Mouse (Mus musculus) CD4-positive helper T cell, adult 2 months (primary cell): ENCODE results near the gene Runx2.

ENCODE experiments used
- DNase-seq: peaks from one replicate; pipeline ENCODE4 v3.0.0-alpha.2; 2012; ENCODE audit warnings: low read depth, missing footprints, low spot score

Gene Runx2

DNA sequence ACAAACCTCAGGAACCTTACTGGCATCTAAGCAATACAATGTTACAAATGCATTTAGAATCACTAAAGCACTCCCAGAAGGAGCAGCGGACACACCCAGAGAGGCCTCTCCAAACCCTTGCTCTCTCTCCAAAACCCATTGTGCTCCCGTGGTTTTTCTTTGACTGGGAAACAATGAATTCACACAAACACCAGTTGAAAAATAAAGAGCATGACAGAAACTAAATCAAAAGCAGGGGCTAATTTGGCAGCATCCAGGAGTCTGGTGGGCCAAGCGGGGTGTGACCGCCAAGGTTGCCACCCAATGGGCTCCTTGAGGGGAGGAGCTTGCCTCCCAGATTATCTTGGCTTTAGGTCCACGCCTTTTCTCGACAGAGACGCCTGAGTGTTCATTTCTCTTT lies 341.9 kb downstream of the Runx2 start:
- no peak for DNase-seq

DNA sequence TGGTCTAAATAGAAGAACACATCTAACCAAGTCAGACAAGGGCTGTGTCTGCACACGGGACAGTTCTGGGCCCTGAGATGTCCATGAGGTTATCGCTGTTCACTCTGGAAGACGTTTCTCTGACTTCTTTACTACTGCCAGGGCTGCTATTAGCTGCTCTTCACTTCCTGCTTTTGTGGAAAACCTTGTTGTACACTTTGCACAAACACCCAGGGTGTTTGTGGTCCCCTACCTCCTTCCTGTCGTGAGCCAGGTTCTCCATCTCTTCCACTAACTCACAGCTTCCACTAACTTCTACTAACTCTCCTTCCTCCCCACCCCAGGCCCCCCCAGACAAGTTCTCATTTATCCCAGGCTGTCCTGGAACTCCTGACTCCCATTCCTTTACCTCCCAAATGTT lies 350.9 kb downstream of the Runx2 start:
- peak; percentile 56 for DNase-seq

DNA sequence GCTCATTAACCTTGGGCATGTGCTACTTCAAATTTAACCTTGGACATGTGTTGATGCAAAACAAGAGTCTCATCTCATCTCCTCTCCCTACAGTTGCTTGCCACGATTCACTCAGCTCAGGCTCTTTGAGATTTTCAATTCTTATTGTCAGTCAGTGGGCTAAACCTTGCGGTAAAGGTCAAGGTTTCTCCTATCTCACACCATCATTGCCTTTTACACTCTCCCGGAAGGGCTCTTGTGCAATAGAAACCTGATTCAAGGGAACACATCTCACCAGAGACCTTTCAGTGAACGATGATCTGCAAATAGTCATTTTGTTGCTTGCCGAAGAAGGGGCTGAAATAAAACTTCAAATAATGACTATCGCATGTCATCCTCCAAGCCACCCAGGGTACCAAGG lies 354.4 kb downstream of the Runx2 start:
- peak; percentile 36 for DNase-seq

DNA sequence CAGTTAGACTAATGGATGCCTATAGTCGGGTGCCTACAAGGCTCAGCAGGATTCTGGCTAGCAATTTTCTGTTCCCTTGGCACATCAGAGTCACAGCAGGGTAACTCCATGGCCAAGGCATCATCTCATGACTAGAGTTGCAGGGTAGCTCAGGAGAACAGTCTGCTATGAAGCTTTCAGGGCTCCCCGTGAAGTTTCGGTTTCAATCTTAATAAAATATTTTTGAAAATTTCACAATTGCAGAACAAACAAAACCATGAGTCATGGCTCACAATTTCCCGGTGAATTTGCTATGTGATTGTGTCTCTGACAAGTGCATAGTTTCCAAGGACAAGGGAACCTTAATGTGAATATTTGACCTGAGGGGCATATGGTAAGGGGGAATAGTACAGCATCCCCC lies 355.6 kb downstream of the Runx2 start:
- DNase-seq = peak; percentile 45

DNA sequence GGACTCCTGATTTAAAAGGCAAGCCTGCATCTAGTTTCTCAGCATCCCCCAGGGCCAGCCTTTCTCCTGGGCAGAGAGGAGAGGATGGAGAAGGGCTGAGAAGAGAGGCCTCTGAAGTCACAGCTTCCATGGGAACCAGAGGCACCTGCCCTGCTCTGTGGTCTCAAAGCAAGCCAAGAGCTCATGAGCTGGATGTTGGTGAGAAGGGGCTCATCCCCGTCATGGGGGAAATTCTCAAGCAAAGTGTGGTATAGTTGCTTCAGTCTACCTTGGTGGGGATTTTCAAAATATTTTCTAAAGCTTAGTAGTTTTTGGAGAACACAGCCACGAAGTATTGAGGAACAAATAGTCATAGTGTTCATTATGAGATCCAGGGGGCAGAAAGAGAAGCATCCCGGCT lies 357.9 kb downstream of the Runx2 start:
- peak; percentile 50 for DNase-seq

DNA sequence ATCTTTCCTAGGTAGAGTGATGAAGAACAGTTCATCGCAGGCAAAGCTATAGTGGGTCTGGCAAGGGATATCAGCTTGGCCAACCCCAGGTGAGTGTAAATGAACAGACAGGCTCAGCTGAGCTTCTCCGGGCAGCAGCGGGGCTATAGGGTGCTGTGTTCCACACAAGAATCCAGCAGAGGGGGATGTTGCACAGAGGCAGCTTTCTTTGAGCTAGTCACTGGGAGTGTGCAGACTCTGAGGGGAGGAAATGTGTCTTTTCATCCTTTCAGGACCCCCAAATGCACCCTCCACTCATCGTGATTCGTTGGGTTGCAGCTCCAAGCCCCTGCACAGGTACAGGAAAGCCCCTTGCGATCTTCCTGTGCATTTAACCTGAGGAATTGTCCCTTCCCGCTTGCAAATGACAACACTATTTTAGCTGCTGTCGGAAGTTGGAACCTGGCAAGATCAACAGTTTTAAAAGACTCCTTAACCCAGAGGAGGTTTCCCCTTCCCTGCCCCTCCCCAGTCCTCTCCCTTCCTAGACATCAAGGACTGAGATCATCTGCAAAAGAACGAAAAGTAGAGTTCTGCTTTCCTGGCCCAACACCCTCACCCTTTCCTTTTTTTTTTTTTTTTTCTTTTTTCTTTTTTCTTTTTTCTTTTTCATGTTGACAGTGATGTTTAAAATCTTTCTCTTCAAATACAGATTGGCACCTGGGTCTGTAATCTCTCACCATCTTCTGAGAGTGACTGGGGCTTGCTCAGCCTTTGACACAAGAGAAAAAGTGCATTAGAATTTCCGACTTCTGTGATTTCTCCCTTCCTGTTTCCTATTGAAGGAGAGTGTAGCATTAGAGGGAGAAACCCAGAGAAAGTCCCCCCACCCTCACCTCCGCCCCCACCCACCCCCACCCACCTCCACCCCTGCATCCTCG lies 358.7 kb downstream of the Runx2 start:
- DNase-seq = peak; percentile 77

DNA sequence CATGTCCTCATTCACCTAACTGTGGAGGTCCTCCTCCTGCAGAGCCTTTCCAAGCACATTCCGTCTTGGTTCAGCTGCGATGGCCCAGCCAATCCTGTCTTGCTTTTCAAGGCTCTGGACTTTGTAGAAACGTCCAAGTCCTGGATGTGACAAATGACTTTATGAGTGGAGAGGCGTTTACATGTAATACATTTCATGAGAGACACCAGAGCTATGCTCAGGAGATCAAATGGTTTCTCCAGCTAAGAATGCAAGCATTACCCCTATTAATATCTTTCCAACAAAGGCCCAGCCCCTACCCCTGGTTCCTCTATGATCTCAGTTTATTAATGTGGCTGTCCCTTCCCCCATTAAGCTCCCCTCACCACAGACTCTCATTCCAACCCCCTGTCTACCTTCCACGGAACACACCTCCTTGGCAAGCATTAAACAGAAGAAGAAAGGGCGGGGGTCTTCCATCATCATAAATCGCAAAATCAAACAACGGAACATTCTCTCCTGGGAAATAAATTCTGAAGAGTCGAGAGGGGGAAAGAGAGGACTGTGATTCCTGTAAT lies 364.6 kb downstream of the Runx2 start:
- no peak for DNase-seq
